Mouse (Mus musculus) inflammation-experienced regulatory T-cells, adult 6 months (primary cell): ENCODE data around the gene Acvr2a. TPM values are rescaled to one million over a fixed set of nuclear protein-coding genes. Genes with fewer than 3 reads are reported as not detected.
A peak's percentile ranks its signal among the peaks of the same experiment; 100 is the strongest.

Experiments used
- ATAC-seq: one replicate; pipeline ENCODE4 v1.8.0; 2017
- polyA plus RNA-seq, 3 experiments: library from polyadenylated mRNA; unstranded; fragments of 100-300 nt; shearing (Covaris generic); gene quantifications; one replicate each; pipeline ENCODE4 v1.2.1; 2017

Gene Acvr2a
- polyA plus RNA-seq, 3 experiments from 2014 or later = 2.1 to 3.4 (median 3.1) TPM

DNA sequence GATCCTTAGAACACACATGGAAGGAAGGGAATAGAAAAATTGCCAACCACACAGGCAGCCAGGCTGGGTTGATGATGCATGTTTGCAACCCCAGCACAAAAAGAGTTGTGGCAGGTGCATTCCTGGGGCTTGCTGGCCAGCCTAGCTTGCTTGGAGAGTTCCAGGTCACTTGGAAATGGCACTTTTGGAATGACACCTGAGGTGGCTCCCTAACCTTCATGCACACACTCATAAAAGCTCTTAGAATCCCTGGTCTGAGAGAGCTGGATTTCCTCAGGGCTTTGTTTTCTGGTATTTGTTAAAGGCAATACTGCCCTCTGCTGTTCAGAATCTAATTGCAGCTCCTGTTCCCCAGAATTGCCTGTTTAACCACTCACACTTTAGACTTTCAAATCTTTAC, 72.0 kb downstream of the Acvr2a start:
- ATAC-seq = peak; percentile 91

DNA sequence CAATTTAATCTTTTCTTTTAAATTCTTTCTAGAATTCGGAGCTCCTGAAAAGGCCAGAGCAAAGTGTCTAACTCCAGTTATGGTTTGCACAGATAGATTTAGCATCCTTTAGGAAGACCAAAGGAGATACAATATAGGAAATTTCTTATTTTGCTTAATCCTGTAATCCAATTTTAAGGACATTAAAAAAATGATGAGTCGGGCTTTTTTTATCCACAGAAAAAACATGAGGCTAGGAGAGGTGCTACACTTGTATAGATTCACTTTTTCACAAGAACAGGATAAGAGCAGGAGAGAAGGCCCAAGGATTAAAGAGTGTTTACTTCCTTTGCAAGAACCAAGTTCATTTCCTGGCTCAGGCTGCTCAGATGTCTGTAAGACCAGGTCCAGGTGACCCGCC, 81.3 kb downstream of the Acvr2a start:
- ATAC-seq = no peak

DNA sequence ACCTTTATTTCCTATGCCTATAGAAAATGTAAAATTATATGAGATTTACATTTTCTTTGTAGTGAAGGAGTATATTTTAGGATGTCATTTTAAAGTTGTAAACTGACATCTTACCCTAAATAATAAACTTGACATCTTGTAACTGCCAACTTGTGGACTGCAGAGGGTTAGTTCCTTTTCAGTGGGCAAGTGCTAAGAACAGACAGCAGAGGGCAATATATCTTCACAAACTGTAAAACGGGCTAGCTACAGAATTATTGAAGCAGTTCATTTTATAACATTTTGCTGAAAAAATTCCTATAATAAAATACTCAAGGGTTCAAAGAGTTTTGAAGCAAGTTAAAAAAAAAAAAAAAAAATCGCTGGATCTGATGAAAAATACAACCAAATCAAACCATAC, 95.0 kb downstream of the Acvr2a start:
- peak; percentile 79 for ATAC-seq

DNA sequence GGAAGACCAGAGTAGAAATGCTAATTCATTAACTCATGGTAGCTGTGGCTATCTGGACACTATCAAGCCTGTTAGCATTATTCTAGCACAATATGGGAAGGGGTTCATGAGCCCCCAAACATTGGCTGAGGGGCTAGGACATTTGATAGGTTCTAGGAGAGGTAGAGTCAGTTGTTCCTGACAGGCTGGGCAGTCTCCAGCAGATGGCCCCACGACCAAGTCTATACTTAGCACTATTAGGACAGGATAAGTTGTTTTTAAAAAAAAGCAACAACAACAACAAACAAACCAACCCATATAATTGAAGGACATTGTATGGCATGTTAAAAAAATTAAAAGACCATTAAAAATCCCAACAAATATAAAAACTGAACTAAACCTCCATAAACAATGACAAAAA, 100.3 kb downstream of the Acvr2a start:
- no peak for ATAC-seq

DNA sequence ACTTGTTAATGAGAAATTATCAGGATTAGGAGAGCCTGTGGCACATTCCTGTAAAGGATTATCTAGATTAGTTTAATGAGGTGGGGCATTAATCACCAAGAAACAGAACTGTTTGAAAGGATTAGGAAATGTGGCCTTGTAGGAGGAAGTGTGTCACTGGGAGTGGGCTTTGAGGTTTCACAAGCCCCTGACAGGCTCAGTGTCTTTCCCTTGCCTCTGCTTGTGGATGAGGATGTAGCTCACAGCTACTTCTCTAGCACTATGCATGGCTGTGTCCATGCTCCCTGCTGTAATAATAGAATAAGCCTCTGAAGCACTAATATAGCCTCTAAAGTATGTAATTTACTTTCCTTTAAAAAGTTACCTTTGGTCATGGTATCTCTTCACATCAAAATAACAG, 101.9 kb downstream of the Acvr2a start:
- no peak for ATAC-seq

DNA sequence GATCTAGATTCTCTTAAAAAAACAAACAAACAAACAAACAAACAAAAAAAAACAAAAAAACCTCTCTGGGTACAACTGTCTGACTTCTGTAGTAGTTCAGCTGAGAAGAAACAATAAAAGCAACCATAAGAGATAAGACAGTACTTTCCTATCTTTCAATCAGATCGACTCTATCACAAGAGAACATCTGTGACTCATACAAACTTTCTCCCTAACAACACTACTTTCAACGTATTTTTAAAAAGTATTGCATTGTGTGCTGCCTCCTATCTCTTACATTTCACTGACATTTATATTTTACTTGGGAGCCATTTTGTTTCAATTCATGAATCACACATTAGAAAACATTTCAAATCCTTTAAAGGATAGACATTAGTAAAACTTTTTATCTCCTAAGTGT, 121.1 kb downstream of the Acvr2a start:
- ATAC-seq = peak; percentile 48

DNA sequence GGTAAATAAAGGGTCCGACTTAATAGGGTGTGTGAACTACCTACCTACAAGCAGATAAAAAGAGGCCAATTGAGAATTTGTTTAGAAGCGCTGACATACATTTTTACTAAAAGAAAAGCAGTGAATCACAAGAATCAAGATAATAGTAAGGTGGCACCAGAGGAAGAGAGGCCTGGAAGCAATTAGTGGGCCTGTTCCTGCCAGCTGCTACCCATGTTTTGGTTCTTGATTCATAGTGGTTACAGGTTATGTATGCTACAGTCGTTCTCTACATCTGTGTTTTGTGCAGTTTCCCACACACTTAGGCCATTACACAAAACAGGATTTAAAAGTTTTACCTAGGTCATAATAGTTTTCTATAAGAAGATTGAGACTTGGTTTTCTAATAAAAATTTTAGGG, 133.9 kb downstream of the Acvr2a start:
- no peak for ATAC-seq

DNA sequence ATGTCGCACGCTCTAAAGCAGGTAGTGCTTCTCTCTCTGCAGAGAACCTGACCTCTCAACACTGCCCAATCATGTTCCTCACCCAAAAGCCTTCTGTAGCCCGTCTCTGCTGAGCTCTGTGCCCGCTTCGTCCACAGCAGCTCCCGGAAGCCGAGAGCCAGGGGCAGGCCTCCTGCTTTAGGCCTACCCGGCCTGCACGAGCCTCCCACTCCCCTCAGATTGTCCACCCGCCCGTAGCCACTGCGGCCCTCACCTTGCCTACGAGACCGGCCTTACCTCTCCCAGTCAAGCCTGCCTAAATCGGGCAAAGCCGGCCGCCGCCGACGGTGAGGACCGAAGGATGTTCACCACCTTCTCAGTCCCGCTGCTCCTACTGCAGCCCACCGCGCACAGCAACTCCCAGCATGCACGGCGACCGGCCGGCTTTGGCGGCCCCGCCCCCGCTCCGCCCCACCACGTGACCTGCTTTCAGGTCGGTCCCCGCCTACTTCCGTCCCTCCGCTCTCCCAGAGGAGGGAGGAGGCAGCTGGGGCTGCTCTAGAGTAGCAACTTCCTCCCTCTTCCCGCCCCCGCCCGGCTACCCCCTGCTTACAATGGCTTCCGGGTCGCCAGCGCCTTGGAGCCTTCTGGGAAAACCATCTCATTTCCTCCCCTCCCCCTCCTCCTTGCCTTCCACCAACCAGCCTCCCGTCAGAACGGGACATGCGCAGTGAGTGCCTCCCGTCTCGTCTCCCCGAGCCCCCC, 135.1 kb downstream of the Acvr2a start, which contains the start of gene Mbd5:
Gene Mbd5, plus strand, starts transcription at position 668 of the 744 bp plus-strand sequence.
- peak; percentile 95 for ATAC-seq

DNA sequence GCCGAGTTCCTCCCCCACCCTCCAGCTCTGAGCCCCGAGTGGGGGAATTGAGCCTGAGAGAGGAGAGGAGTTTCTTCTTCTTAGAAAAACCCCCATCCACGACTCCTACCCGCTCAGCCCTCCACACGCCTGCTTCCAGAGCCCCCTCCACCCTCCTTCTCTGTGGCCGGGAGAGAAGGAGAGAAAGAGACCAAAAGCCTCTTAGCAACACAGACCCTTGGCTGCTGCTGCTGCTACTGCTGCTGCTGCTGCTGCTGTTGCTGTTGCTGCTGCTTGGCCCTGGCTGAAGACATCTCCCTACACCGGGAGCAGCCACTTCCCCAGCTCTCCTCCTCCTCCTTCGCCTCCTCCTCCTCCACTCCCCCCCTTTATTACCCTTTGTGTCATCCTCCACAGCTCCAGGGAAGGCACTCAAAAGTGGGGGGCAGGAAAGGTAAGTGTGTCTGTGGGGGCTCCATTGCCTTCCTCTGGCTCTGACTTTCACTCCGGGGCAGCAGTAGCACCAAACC, 135.9 kb downstream of the Acvr2a start:
- peak; percentile 4 for ATAC-seq

DNA sequence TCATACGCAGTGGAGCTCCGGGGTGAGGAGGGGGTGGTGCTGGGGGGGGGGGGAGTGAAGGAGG, 136.2 kb downstream of the Acvr2a start, which contains the start of gene Orc4:
Gene Orc4, minus strand, starts transcription at position 26 of the 64 bp plus-strand sequence.
- ATAC-seq = no peak

DNA sequence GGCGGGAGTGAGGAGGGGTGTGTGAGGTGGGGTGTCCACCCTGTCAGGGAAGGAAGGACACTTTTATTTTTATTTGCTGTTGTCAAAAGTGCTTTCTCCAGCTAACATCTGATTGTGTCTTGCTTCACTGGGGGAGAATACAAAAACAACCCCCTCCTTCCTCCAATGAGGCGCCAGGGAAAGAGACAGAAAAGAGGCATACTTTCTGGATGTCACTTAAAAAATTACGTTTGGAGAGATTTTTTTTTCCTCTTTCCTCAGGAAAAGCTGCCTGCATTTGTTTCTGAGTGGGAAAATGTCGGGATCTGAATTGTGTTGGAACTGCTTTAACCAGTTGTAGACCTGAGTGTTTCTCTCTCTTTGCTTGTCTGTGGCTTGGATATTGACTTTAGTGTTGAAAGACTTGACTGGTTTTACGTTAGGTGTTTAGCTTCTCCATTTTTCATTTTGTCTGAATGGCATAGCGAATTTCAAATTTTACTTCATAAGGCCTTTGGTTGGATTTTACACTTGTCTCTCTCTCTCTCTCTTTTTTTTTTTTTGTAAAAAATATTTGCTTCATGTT, 136.5 kb downstream of the Acvr2a start:
- ATAC-seq = no peak

Other genes with a start within 250 kb of the Acvr2a start
- 10 to 100 TPM; 20.2 to 32.2 (median 22.8) TPM for gene Mbd5, start 135.4 kb downstream of the Acvr2a start, polyA plus RNA-seq
- 100 to 1,000 TPM in 2 of 3 experiments, 10 to 100 TPM in 1; 95.1 to 114 (median 114) TPM for gene Orc4, start 136.2 kb downstream of the Acvr2a start, polyA plus RNA-seq